Mouse (Mus musculus): ENCODE results near the gene Emc9. TPM values are rescaled to one million over a fixed set of nuclear protein-coding genes. Genes with fewer than 3 reads are reported as not detected.

Emc9 gene
- polyA plus RNA-seq, 1 experiment, result 18.5 TPM

- Histone ChIP-seq H3K4me2 (ENCODE audit: low read depth) (no peak overlapping the region), H3K27me3 (ENCODE audit: control insufficient read depth, insufficient read depth, insufficient read length) (no peaks in the 10 kb centered on the region), H3ac (ENCODE audit: control insufficient read depth, insufficient read length) (no peak overlapping the region), H3K79me2 (ENCODE audit: control insufficient read depth, insufficient read depth) (no peaks in the 10 kb centered on the region), H3K4me3 (no peak overlapping the region), H3K36me3 (ENCODE audit: control insufficient read depth, insufficient read depth) (peaks cover 8% of the 10 kb centered on the region)
- TF ChIP-seq MYOD1 (IDR thresholded peaks at IDR 0.05; ENCODE audit: control insufficient read depth in 1 of 3, insufficient read length in 2 of 3, low read depth in 2 of 3) (no peak), REST (IDR thresholded peaks at IDR 0.05; ENCODE audit: insufficient read depth, insufficient read length) (no peak), MAX (IDR thresholded peaks at IDR 0.05; ENCODE audit: low read depth) (no peak), MYOG (IDR thresholded peaks at IDR 0.05; ENCODE audit: control insufficient read depth in 1 of 3, insufficient read depth in 1 of 3, insufficient read length in 2 of 3, low read depth in 2 of 3) (no peak), POLR2A (IDR thresholded peaks at IDR 0.05; ENCODE audit: insufficient read length, low read depth) (no peak), TCF3 (IDR thresholded peaks at IDR 0.05; ENCODE audit: insufficient read length, low read depth) (no peak), POLR2AphosphoS2 (IDR thresholded peaks at IDR 0.05; ENCODE audit: insufficient read length, low read depth) (no peak), TCF12 (IDR thresholded peaks at IDR 0.05; ENCODE audit: insufficient read depth, poor library complexity, severe bottlenecking) (no peak), CEBPB (IDR thresholded peaks at IDR 0.05; ENCODE audit: insufficient read depth, poor library complexity, severe bottlenecking) (no peak), SRF (IDR thresholded peaks at IDR 0.05; ENCODE audit: control insufficient read depth, insufficient read length, low read depth) (no peak), E2F4 (IDR thresholded peaks at IDR 0.05; ENCODE audit: insufficient read depth) (no peak), USF1 (IDR thresholded peaks at IDR 0.05; ENCODE audit: low read depth) (no peak)
These were observed 13.3 kb downstream of the Emc9 start for GRCm38 (mm10) chr14:55571760-55572159.

DNA sequence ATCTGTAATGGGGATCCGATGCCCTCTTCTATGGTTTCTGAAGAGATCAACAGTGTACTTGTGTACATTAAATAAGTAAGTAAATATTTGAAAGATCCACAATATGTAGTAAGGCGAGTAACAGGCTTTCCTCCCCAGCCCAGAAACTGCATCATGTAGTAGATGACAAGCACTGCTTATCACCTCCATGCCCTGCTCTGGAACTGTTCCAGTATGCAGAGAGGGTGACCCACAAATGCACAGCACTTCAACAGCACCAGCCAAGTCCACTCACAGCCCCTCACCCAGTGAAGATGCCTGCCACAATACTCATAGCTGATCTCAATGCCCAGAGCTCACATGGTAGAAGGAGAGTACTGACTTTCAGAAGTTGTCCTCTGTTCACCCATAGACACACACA is 14.5 kb downstream of the Emc9 start:
- Histone ChIP-seq H3K36me3 (ENCODE audit: control insufficient read depth, insufficient read depth) (peaks cover 11% of the 10 kb centered on the region), H3K79me2 (ENCODE audit: control insufficient read depth, insufficient read depth) (no peaks in the 10 kb centered on the region), H3K4me2 (ENCODE audit: low read depth) (no peak overlapping the region), H3K27me3 (ENCODE audit: control insufficient read depth, insufficient read depth, insufficient read length) (no peaks in the 10 kb centered on the region), H3K4me3 (no peak overlapping the region), H3ac (ENCODE audit: control insufficient read depth, insufficient read length) (no peak overlapping the region)
- TF ChIP-seq POLR2A (IDR thresholded peaks at IDR 0.05; ENCODE audit: insufficient read length, low read depth) (no peak), E2F4 (IDR thresholded peaks at IDR 0.05; ENCODE audit: insufficient read depth) (no peak), SRF (IDR thresholded peaks at IDR 0.05; ENCODE audit: control insufficient read depth, insufficient read length, low read depth) (no peak), TCF3 (IDR thresholded peaks at IDR 0.05; ENCODE audit: insufficient read length, low read depth) (no peak), MAX (IDR thresholded peaks at IDR 0.05; ENCODE audit: low read depth) (no peak), POLR2AphosphoS2 (IDR thresholded peaks at IDR 0.05; ENCODE audit: insufficient read length, low read depth) (no peak), USF1 (IDR thresholded peaks at IDR 0.05; ENCODE audit: low read depth) (no peak), CEBPB (IDR thresholded peaks at IDR 0.05; ENCODE audit: insufficient read depth, poor library complexity, severe bottlenecking) (no peak), MYOD1 (IDR thresholded peaks at IDR 0.05; ENCODE audit: control insufficient read depth in 1 of 3, insufficient read length in 2 of 3, low read depth in 2 of 3) (no peak), REST (IDR thresholded peaks at IDR 0.05; ENCODE audit: insufficient read depth, insufficient read length) (no peak), TCF12 (IDR thresholded peaks at IDR 0.05; ENCODE audit: insufficient read depth, poor library complexity, severe bottlenecking) (no peak), MYOG (IDR thresholded peaks at IDR 0.05; ENCODE audit: control insufficient read depth in 1 of 3, insufficient read depth in 1 of 3, insufficient read length in 2 of 3, low read depth in 2 of 3) (no peak)

- TF ChIP-seq MYOD1 (IDR thresholded peaks at IDR 0.05; ENCODE audit: control insufficient read depth in 1 of 3, insufficient read length in 2 of 3, low read depth in 2 of 3) (no peak), MAX (IDR thresholded peaks at IDR 0.05; ENCODE audit: low read depth) (no peak), TCF12 (IDR thresholded peaks at IDR 0.05; ENCODE audit: insufficient read depth, poor library complexity, severe bottlenecking) (no peak), MYOG (IDR thresholded peaks at IDR 0.05; ENCODE audit: control insufficient read depth in 1 of 3, insufficient read depth in 1 of 3, insufficient read length in 2 of 3, low read depth in 2 of 3) (no peak), TCF3 (IDR thresholded peaks at IDR 0.05; ENCODE audit: insufficient read length, low read depth) (no peak), E2F4 (IDR thresholded peaks at IDR 0.05; ENCODE audit: insufficient read depth) (no peak), POLR2A (IDR thresholded peaks at IDR 0.05; ENCODE audit: insufficient read length, low read depth) (no peak), REST (IDR thresholded peaks at IDR 0.05; ENCODE audit: insufficient read depth, insufficient read length) (no peak), CEBPB (IDR thresholded peaks at IDR 0.05; ENCODE audit: insufficient read depth, poor library complexity, severe bottlenecking) (no peak), SRF (IDR thresholded peaks at IDR 0.05; ENCODE audit: control insufficient read depth, insufficient read length, low read depth) (no peak), POLR2AphosphoS2 (IDR thresholded peaks at IDR 0.05; ENCODE audit: insufficient read length, low read depth) (no peak), USF1 (IDR thresholded peaks at IDR 0.05; ENCODE audit: low read depth) (no peak)
- no peaks in the 10 kb centered on the region for H3K79me2 ChIP-seq (ENCODE audit: control insufficient read depth, insufficient read depth)
- H3K36me3 ChIP-seq (ENCODE audit: control insufficient read depth, insufficient read depth), result peaks cover 22% of the 10 kb centered on the region
- H3K4me2 ChIP-seq (ENCODE audit: low read depth), result no peak overlapping the region
- H3K4me3 ChIP-seq, result no peak overlapping the region
- H3K27me3 ChIP-seq (ENCODE audit: control insufficient read depth, insufficient read depth, insufficient read length), result no peaks in the 10 kb centered on the region
- no peak overlapping the region for H3ac ChIP-seq (ENCODE audit: control insufficient read depth, insufficient read length)
These were observed 17.6 kb downstream of the Emc9 start for GRCm38 (mm10) chr14:55567496-55567895.

- peaks cover 22% of the 10 kb centered on the region for H3K36me3 ChIP-seq (ENCODE audit: control insufficient read depth, insufficient read depth)
- H3ac ChIP-seq (ENCODE audit: control insufficient read depth, insufficient read length), result no peak overlapping the region
- no peaks in the 10 kb centered on the region for H3K79me2 ChIP-seq (ENCODE audit: control insufficient read depth, insufficient read depth)
- no peaks in the 10 kb centered on the region for H3K27me3 ChIP-seq (ENCODE audit: control insufficient read depth, insufficient read depth, insufficient read length)
- H3K4me3 ChIP-seq, result no peak overlapping the region
- no peak for TF ChIP-seq REST (IDR thresholded peaks at IDR 0.05; ENCODE audit: insufficient read depth, insufficient read length)
- TF ChIP-seq E2F4 (IDR thresholded peaks at IDR 0.05; ENCODE audit: insufficient read depth), result no peak
- H3K4me2 ChIP-seq (ENCODE audit: low read depth), result no peak overlapping the region
These were observed 19.4 kb downstream of the Emc9 start for GRCm38 (mm10) chr14:55565748-55566147.

DNA sequence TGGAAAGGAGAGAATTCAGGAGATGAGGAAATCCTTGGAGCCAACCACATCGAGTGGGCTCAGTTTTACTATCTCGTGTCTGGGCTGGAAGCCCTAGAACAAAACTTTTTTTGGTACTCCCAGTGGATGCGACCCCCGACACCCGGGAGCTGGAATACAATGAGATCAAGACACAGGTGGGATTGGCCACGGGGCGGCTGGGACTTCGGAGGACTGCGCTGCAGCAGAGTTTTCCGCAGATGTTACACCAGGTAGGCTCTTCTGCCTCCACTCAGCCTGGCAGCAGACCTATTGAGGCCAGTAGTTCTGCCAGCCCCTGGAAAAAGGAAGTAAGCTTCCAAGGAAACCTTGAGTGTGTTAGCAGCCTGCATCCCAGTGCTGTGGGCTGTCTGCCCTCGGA is 21.9 kb downstream of the Emc9 start:
- H3K79me2 ChIP-seq (ENCODE audit: control insufficient read depth, insufficient read depth), result no peaks in the 10 kb centered on the region
- no peaks in the 10 kb centered on the region for H3K27me3 ChIP-seq (ENCODE audit: control insufficient read depth, insufficient read depth, insufficient read length)
- no peak overlapping the region for H3ac ChIP-seq (ENCODE audit: control insufficient read depth, insufficient read length)
- no peak for TF ChIP-seq POLR2AphosphoS2 (IDR thresholded peaks at IDR 0.05; ENCODE audit: insufficient read length, low read depth)
- TF ChIP-seq POLR2A (IDR thresholded peaks at IDR 0.05; ENCODE audit: insufficient read length, low read depth), result no peak
- no peak for TF ChIP-seq USF1 (IDR thresholded peaks at IDR 0.05; ENCODE audit: low read depth)
- no peak for TF ChIP-seq TCF3 (IDR thresholded peaks at IDR 0.05; ENCODE audit: insufficient read length, low read depth)
- TF ChIP-seq CEBPB (IDR thresholded peaks at IDR 0.05; ENCODE audit: insufficient read depth, poor library complexity, severe bottlenecking), result no peak
- TF ChIP-seq SRF (IDR thresholded peaks at IDR 0.05; ENCODE audit: control insufficient read depth, insufficient read length, low read depth), result no peak
- no peak for TF ChIP-seq MYOG (IDR thresholded peaks at IDR 0.05; ENCODE audit: control insufficient read depth in 1 of 3, insufficient read depth in 1 of 3, insufficient read length in 2 of 3, low read depth in 2 of 3)
- no peak for TF ChIP-seq E2F4 (IDR thresholded peaks at IDR 0.05; ENCODE audit: insufficient read depth)
- TF ChIP-seq REST (IDR thresholded peaks at IDR 0.05; ENCODE audit: insufficient read depth, insufficient read length), result no peak
- TF ChIP-seq MYOD1 (IDR thresholded peaks at IDR 0.05; ENCODE audit: control insufficient read depth in 1 of 3, insufficient read length in 2 of 3, low read depth in 2 of 3), result no peak
- no peak for TF ChIP-seq MAX (IDR thresholded peaks at IDR 0.05; ENCODE audit: low read depth)
- no peak for TF ChIP-seq TCF12 (IDR thresholded peaks at IDR 0.05; ENCODE audit: insufficient read depth, poor library complexity, severe bottlenecking)
- H3K4me3 ChIP-seq, result no peak overlapping the region
- no peak overlapping the region for H3K4me2 ChIP-seq (ENCODE audit: low read depth)
- peaks cover 22% of the 10 kb centered on the region for H3K36me3 ChIP-seq (ENCODE audit: control insufficient read depth, insufficient read depth)

Measured in myocyte (in vitro differentiated cells).